Mouse (Mus musculus) MEL (cell line): ENCODE data around the gene Tmem274. TPM values are rescaled to one million over a fixed set of nuclear protein-coding genes. Genes with fewer than 3 reads are reported as not detected.

Experiments used
- DNase-seq: peaks from one replicate; pipeline ENCODE4 v3.0.0; 2011; ENCODE audit warnings: low read depth, low spot score
- H3K27ac ChIP-seq: 2 replicates; pipeline ENCODE4 v1.5.1; 2012; ENCODE audit warnings: low read depth, mild to moderate bottlenecking, control low read depth, low read length, moderate library complexity; ENCODE audit not compliant: control insufficient read depth
- H3K27me3 ChIP-seq, 2 experiments: fragments of 150-350 bp in 1 of 2; sonication (generic) in 1 of 2; 2 replicates each; pipeline ENCODE4 v1.6.1; 2012; ENCODE audit warnings: low read length in 2 of 2, mild to moderate bottlenecking in 2 of 2, improper control_type of control experiment in 1 of 2, moderate library complexity in 1 of 2; ENCODE audit not compliant: insufficient read depth in 2 of 2, control insufficient read depth in 1 of 2
- H3K36me3 ChIP-seq, 2 experiments: 2 replicates each; pipeline ENCODE4 v1.6.1; 2012 to 2014; ENCODE audit warnings: low read length in 2 of 2, improper control_type of control experiment in 1 of 2, inconsistent platforms in 1 of 2, mild to moderate bottlenecking in 1 of 2; ENCODE audit not compliant: insufficient read depth in 2 of 2, control insufficient read depth in 1 of 2
- H3K4me1 ChIP-seq, 2 experiments: fragments of 150-350 bp in 1 of 2; sonication (generic) in 1 of 2; 2 replicates each; pipeline ENCODE4 v1.6.1; 2012; ENCODE audit warnings: low read length in 2 of 2, improper control_type of control experiment in 1 of 2, mild to moderate bottlenecking in 1 of 2; ENCODE audit not compliant: insufficient read depth in 2 of 2, control insufficient read depth in 1 of 2
- H3K4me3 ChIP-seq, 2 experiments: fragments of 150-350 bp in 1 of 2; sonication (generic) in 1 of 2; 2 replicates each; pipeline ENCODE4 v1.5.1; 2012; ENCODE audit warnings: low read depth in 2 of 2, low read length in 2 of 2, mild to moderate bottlenecking in 2 of 2, moderate library complexity in 2 of 2, control low read depth in 1 of 2, improper control_type of control experiment in 1 of 2; ENCODE audit not compliant: control insufficient read depth in 1 of 2, insufficient read depth in 1 of 2
- H3K79me2 ChIP-seq: 2 replicates; pipeline ENCODE4 v1.6.1; 2012; ENCODE audit warnings: mild to moderate bottlenecking, low read length, moderate library complexity; ENCODE audit not compliant: control insufficient read depth, poor library complexity, insufficient read depth
- H3K9ac ChIP-seq: 2 replicates; pipeline ENCODE4 v1.6.1; 2012; ENCODE audit warnings: low read depth, mild to moderate bottlenecking, control low read depth, low read length, moderate library complexity; ENCODE audit not compliant: control insufficient read depth, poor library complexity, severe bottlenecking
- H3K9me3 ChIP-seq: fragments of 150-350 bp; sonication (generic); replicated peaks from 2 replicates; pipeline ENCODE4 v1.6.1; 2012; ENCODE audit warnings: mild to moderate bottlenecking, low read length, improper control_type of control experiment, moderate library complexity; ENCODE audit not compliant: insufficient read depth
- BHLHE40 ChIP-seq: IDR thresholded peaks from 2 replicates; pipeline ENCODE4 v1.6.1; 2012; ENCODE audit warnings: low read depth, mild to moderate bottlenecking, inconsistent platforms, low read length, improper control_type of control experiment, borderline replicate concordance
- CHD1 ChIP-seq: IDR thresholded peaks from 2 replicates; pipeline ENCODE4 v1.6.1; 2012; ENCODE audit warnings: low read depth, mild to moderate bottlenecking, inconsistent platforms, low read length, improper control_type of control experiment
- CHD2 ChIP-seq: IDR thresholded peaks from 2 replicates; pipeline ENCODE4 v1.6.1; 2011; ENCODE audit warnings: low read length, improper control_type of control experiment
- CTCF ChIP-seq, 3 experiments: IDR thresholded peaks in 2 of 3; conservative IDR thresholded peaks in 1 of 3; 2 replicates each; pipeline ENCODE4 v1.5.1; 2011 to 2012; ENCODE audit warnings: low read length in 3 of 3, low read depth in 2 of 3, mild to moderate bottlenecking in 2 of 3, improper control_type of control experiment in 1 of 3, inconsistent platforms in 1 of 3, mixed read lengths in 1 of 3, moderate library complexity in 1 of 3; ENCODE audit not compliant: control insufficient read depth in 1 of 3, insufficient read depth in 1 of 3, poor library complexity in 1 of 3, severe bottlenecking in 1 of 3
- ELF1 ChIP-seq: IDR thresholded peaks from 2 replicates; pipeline ENCODE4 v1.6.1; 2014; ENCODE audit warnings: low read depth, mild to moderate bottlenecking, inconsistent platforms, low read length, improper control_type of control experiment, moderate library complexity
- EP300 ChIP-seq, 2 experiments: IDR thresholded peaks; 2 replicates each; pipeline ENCODE4 v1.6.1; 2011; ENCODE audit warnings: improper control_type of control experiment in 2 of 2, low read length in 2 of 2, low read depth in 1 of 2, mild to moderate bottlenecking in 1 of 2
- GABPA ChIP-seq: IDR thresholded peaks from 2 replicates; pipeline ENCODE4 v1.6.1; 2012; ENCODE audit warnings: low read depth, mild to moderate bottlenecking, inconsistent platforms, low read length, improper control_type of control experiment, moderate library complexity
- GATA1 ChIP-seq: IDR thresholded peaks from 2 replicates; pipeline ENCODE4 v1.6.1; 2011; ENCODE audit warnings: low read depth, low read length, improper control_type of control experiment
- HCFC1 ChIP-seq: IDR thresholded peaks from 2 replicates; pipeline ENCODE4 v1.6.1; 2012; ENCODE audit warnings: low read depth, mild to moderate bottlenecking, inconsistent platforms, low read length, improper control_type of control experiment, moderate library complexity
- JUND ChIP-seq: IDR thresholded peaks from 2 replicates; pipeline ENCODE4 v1.6.1; 2011; ENCODE audit warnings: low read depth, mild to moderate bottlenecking, improper control_type of control experiment, low read length
- MAFK ChIP-seq: IDR thresholded peaks from 2 replicates; pipeline ENCODE4 v1.6.1; 2011; ENCODE audit warnings: low read depth, mild to moderate bottlenecking, low read length, improper control_type of control experiment, borderline replicate concordance
- MAX ChIP-seq: IDR thresholded peaks from 2 replicates; pipeline ENCODE4 v1.6.1; 2011; ENCODE audit warnings: low read length, improper control_type of control experiment
- MAZ ChIP-seq: IDR thresholded peaks from 2 replicates; pipeline ENCODE4 v1.6.1; 2012; ENCODE audit warnings: low read depth, mild to moderate bottlenecking, inconsistent platforms, low read length, improper control_type of control experiment
- MEF2A ChIP-seq: IDR thresholded peaks from 2 replicates; pipeline ENCODE4 v1.6.1; 2014; ENCODE audit warnings: low read depth, mild to moderate bottlenecking, inconsistent platforms, low read length, improper control_type of control experiment; ENCODE audit not compliant: poor library complexity, insufficient replicate concordance, severe bottlenecking; ENCODE audit errors: extremely low read depth
- MXI1 ChIP-seq: IDR thresholded peaks from 2 replicates; pipeline ENCODE4 v1.6.1; 2011; ENCODE audit warnings: mild to moderate bottlenecking, low read depth, low read length, improper control_type of control experiment
- MYB ChIP-seq: IDR thresholded peaks from 2 replicates; pipeline ENCODE4 v1.6.1; 2011; ENCODE audit warnings: mild to moderate bottlenecking, low read depth, low read length, improper control_type of control experiment
- MYC ChIP-seq: IDR thresholded peaks from 2 replicates; pipeline ENCODE4 v1.6.1; 2011; ENCODE audit warnings: low read depth, mild to moderate bottlenecking, low read length, improper control_type of control experiment, moderate library complexity
- NELFE ChIP-seq: IDR thresholded peaks from 2 replicates; pipeline ENCODE4 v1.6.1; 2011; ENCODE audit warnings: low read depth, low read length, improper control_type of control experiment
- NRF1 ChIP-seq: IDR thresholded peaks from 2 replicates; pipeline ENCODE4 v1.6.1; 2014; ENCODE audit warnings: low read depth, mild to moderate bottlenecking, inconsistent platforms, low read length, improper control_type of control experiment, moderate library complexity; ENCODE audit not compliant: poor library complexity, insufficient read depth, severe bottlenecking
- POLR2A ChIP-seq, 2 experiments: IDR thresholded peaks; 2 replicates each; pipeline ENCODE4 v1.6.1; 2011 to 2012; ENCODE audit warnings: low read length in 2 of 2, mild to moderate bottlenecking in 2 of 2, control low read depth in 1 of 2, improper control_type of control experiment in 1 of 2, low read depth in 1 of 2, moderate library complexity in 1 of 2; ENCODE audit not compliant: control insufficient read depth in 1 of 2, insufficient read depth in 1 of 2, poor library complexity in 1 of 2
- POLR2AphosphoS2 ChIP-seq: IDR thresholded peaks from 2 replicates; pipeline ENCODE4 v1.6.1; 2011; ENCODE audit warnings: low read length, improper control_type of control experiment
- POLR2AphosphoS5 ChIP-seq: IDR thresholded peaks from 2 replicates; pipeline ENCODE4 v1.6.1; 2012; ENCODE audit warnings: low read depth, borderline replicate concordance, mild to moderate bottlenecking, inconsistent platforms, low read length, moderate library complexity, mixed read lengths
- RCOR1 ChIP-seq: IDR thresholded peaks from 2 replicates; pipeline ENCODE4 v1.6.1; 2012; ENCODE audit warnings: low read depth, mild to moderate bottlenecking, inconsistent platforms, low read length, improper control_type of control experiment
- SMC3 ChIP-seq: IDR thresholded peaks from 2 replicates; pipeline ENCODE4 v1.6.1; 2011; ENCODE audit warnings: low read depth, low read length, improper control_type of control experiment
- TCF12 ChIP-seq: IDR thresholded peaks from 2 replicates; pipeline ENCODE4 v1.6.1; 2014; ENCODE audit warnings: low read depth, mild to moderate bottlenecking, inconsistent platforms, low read length, improper control_type of control experiment, moderate library complexity
- USF1 ChIP-seq: IDR thresholded peaks from 2 replicates; pipeline ENCODE4 v1.6.1; 2014; ENCODE audit warnings: low read depth, mild to moderate bottlenecking, inconsistent platforms, low read length, improper control_type of control experiment, moderate library complexity
- USF2 ChIP-seq, 2 experiments: IDR thresholded peaks; 2 replicates each; pipeline ENCODE4 v1.6.1; 2011 to 2012; ENCODE audit warnings: improper control_type of control experiment in 2 of 2, low read length in 2 of 2, borderline replicate concordance in 1 of 2, inconsistent platforms in 1 of 2, low read depth in 1 of 2, mild to moderate bottlenecking in 1 of 2; ENCODE audit not compliant: insufficient read depth in 1 of 2
- ZC3H11A ChIP-seq: IDR thresholded peaks from 2 replicates; pipeline ENCODE4 v1.6.1; 2012; ENCODE audit warnings: low read depth, mild to moderate bottlenecking, inconsistent platforms, low read length, improper control_type of control experiment
- ZKSCAN1 ChIP-seq: IDR thresholded peaks from 2 replicates; pipeline ENCODE4 v1.6.1; 2012; ENCODE audit warnings: low read depth, mild to moderate bottlenecking, inconsistent platforms, low read length, improper control_type of control experiment, moderate library complexity
- ZMIZ1 ChIP-seq: IDR thresholded peaks from 2 replicates; pipeline ENCODE4 v1.6.1; 2012; ENCODE audit warnings: low read depth, mild to moderate bottlenecking, inconsistent platforms, low read length, improper control_type of control experiment, moderate library complexity
- ZNF384 ChIP-seq: IDR thresholded peaks from 2 replicates; pipeline ENCODE4 v1.6.1; 2012; ENCODE audit warnings: low read depth, mild to moderate bottlenecking, inconsistent platforms, low read length, improper control_type of control experiment
- polyA plus RNA-seq, 2 experiments: library from polyadenylated mRNA; stranded (reverse) in 1 of 2; unstranded in 1 of 2; fragments of >175 nt in 1 of 2; fragments of >200 nt in 1 of 2; gene quantifications; 2 replicates each; pipeline versions ENCODE4 v1.2.1 to v1.2.4; 2012; ENCODE audit warnings: low replicate concordance in 2 of 2, low read depth in 1 of 2; ENCODE audit not compliant: insufficient read length in 2 of 2, insufficient read depth in 1 of 2, missing spikeins in 1 of 2
- total RNA-seq: library from RNA; depleted of rRNA; stranded (reverse); fragments of 300-350 nt; gene quantifications from 2 replicates; pipeline ENCODE4 v1.2.3, GENCODE M21; 2012

Tmem274 gene
- total and polyA plus RNA-seq, 3 experiments = not detected

GRCm38 (mm10) chr4:149463435-149463950, 13.7 kb upstream of the Tmem274 start:
- 0 out of 2 replicates have a peak, but pooled peaks have one; percentile 10 for TF ChIP-seq GATA1
- TF ChIP-seq ZNF384 = peak; percentile 76
- TF ChIP-seq ZMIZ1 = no peak
- H3K79me2 ChIP-seq = no peaks in the 10 kb centered on the region
- no peaks in the 10 kb centered on the region for H3K9me3 ChIP-seq
- H3K27me3 ChIP-seq = no peaks in the 10 kb centered on the region
- H3K4me3 ChIP-seq = 0 out of 4 replicates have a peak overlapping the region, but pooled peaks of 1 of the 2 experiments have one; percentile 31
- H3K9ac ChIP-seq = no peak overlapping the region
- no peaks in the 10 kb centered on the region for H3K36me3 ChIP-seq
- H3K27ac ChIP-seq = no peak overlapping the region
- DNase-seq = no peak
- no peaks in the 10 kb centered on the region for H3K4me1 ChIP-seq

DNA sequence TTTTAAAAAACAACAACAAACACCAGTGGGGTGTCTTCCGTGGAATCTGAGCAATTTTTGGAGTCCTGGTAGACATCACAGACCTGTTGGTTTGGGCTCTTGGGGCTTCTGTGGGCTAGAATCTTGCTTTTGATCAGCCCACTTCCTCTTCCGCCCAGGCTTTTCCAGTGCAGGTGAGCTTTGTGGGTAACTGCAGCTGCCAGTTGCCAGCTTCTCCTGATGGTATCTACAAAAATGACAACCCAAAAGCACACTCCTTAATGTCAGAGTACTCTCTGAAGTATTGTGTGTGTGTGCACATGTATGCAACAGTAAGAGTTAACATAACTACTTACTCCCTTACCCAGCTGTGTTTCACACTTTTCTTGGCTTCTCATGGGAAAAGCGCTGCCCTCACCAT, 7.6 kb upstream of the Tmem274 start:
- Histone ChIP-seq H3K4me3 (no peak overlapping the region), H3K9ac (no peak overlapping the region), H3K79me2 (no peaks in the 10 kb centered on the region), H3K27me3 (no peaks in the 10 kb centered on the region), H3K9me3 (no peaks in the 10 kb centered on the region), H3K4me1 (peaks cover 0 to 6% of the 10 kb centered on the region in 2 experiments; a peak in 2 of 4 replicates), H3K36me3 (peaks cover 0 to 5% of the 10 kb centered on the region in 2 experiments; a peak in 2 of 4 replicates), H3K27ac (no peak overlapping the region)
- DNase-seq = peak; percentile 43
- no peak for TF ChIP-seq USF1
- TF ChIP-seq POLR2AphosphoS2 = no peak
- TF ChIP-seq USF2 (IDR thresholded peaks at IDR 0.05; ENCODE audit: borderline replicate concordance in 1 of 2, insufficient read depth in 1 of 2, low read depth in 1 of 2, low read length in 2 of 2) = no peak
- no peak for TF ChIP-seq CHD1
- TF ChIP-seq MAX = 0 out of 2 replicates have a peak, but pooled peaks have one; percentile 18
- TF ChIP-seq HCFC1 = no peak
- TF ChIP-seq POLR2AphosphoS5 = no peak
- no peak for TF ChIP-seq GATA1
- TF ChIP-seq RCOR1 = peak; percentile 57
- no peak for TF ChIP-seq ZNF384
- no peak for TF ChIP-seq POLR2A (IDR thresholded peaks at IDR 0.05; ENCODE audit: control insufficient read depth in 1 of 2, insufficient read depth in 1 of 2, low read depth in 1 of 2, low read length in 2 of 2, poor library complexity in 1 of 2)
- no peak for TF ChIP-seq CTCF (IDR thresholded peaks at IDR 0.05 in 2 of 3, conservative IDR thresholded peaks at IDR 0.05 in 1 of 3; ENCODE audit: control insufficient read depth in 1 of 3, insufficient read depth in 1 of 3, low read depth in 2 of 3, low read length in 3 of 3, poor library complexity in 1 of 3, severe bottlenecking in 1 of 3)
- no peak for TF ChIP-seq GABPA
- no peak for TF ChIP-seq ZC3H11A
- TF ChIP-seq MAFK = no peak
- no peak for TF ChIP-seq SMC3
- TF ChIP-seq NELFE = no peak
- TF ChIP-seq MAZ = no peak
- TF ChIP-seq NRF1 = no peak
- peak; percentile 39 to 52; a peak in 3 of 4 replicates for TF ChIP-seq EP300 (IDR thresholded peaks at IDR 0.05; ENCODE audit: low read depth in 1 of 2, low read length in 2 of 2)
- TF ChIP-seq ELF1 = no peak
- TF ChIP-seq MYB = no peak
- peak; percentile 61; the same call in 1 of the 2 replicates for TF ChIP-seq TCF12
- peak; percentile 48; the same call in 1 of the 2 replicates for TF ChIP-seq BHLHE40
- TF ChIP-seq CHD2 = no peak
- peak; percentile 53; the same call in 1 of the 2 replicates for TF ChIP-seq MXI1
- no peak for TF ChIP-seq MYC
- TF ChIP-seq MEF2A = no peak
- TF ChIP-seq JUND = no peak
- no peak for TF ChIP-seq ZKSCAN1
